Mouse (Mus musculus): ENCODE results near the gene Scd1.

Gene Scd1

GRCm38 (mm10) chr19:44358700-44359099 lies 49.0 kb downstream of the Scd1 start:
- DNase-seq, result no peak

- no peak for DNase-seq
Measured at GRCm38 (mm10) chr19:44351756-44352155, 55.9 kb downstream of the Scd1 start.

- DNase-seq, result no peak
Measured at GRCm38 (mm10) chr19:44349689-44350088, 58.0 kb downstream of the Scd1 start.
